Mouse (Mus musculus) heart, postnatal 4 days (tissue): ENCODE measurements at regions not wholly inside any gene's neighbourhood (a gene's known extent, or its start where the extent isn't known, plus 50 kb on each side); places are given as distances from the start of the nearest gene placed in this dataset.
A peak's percentile ranks its signal among the peaks of the same experiment; 100 is the strongest.

ENCODE experiments used
- DNase-seq: peaks from one replicate; pipeline ENCODE4 v3.0.0; 2021

DNA sequence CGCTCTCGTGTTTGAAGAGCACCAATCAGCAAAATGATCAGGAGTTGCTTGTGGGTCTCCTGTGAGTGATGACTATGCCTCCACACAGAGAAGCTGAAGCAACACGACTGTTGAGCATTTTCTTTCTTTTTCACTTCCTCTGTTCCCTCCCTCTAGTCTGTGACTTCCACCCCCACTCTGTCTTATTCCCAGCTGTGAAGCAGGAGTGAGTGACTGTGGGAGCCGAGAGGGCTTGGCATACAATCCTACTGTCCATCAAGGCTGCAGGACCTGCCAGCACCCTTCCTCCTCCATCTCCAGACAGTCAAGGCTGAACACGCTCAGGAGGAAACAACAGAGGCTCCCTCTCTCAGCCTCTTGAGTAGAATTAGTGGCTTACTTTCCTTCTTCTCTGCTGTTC lies 401.3 kb downstream of the Plcl1 start:
- DNase-seq = no peak

DNA sequence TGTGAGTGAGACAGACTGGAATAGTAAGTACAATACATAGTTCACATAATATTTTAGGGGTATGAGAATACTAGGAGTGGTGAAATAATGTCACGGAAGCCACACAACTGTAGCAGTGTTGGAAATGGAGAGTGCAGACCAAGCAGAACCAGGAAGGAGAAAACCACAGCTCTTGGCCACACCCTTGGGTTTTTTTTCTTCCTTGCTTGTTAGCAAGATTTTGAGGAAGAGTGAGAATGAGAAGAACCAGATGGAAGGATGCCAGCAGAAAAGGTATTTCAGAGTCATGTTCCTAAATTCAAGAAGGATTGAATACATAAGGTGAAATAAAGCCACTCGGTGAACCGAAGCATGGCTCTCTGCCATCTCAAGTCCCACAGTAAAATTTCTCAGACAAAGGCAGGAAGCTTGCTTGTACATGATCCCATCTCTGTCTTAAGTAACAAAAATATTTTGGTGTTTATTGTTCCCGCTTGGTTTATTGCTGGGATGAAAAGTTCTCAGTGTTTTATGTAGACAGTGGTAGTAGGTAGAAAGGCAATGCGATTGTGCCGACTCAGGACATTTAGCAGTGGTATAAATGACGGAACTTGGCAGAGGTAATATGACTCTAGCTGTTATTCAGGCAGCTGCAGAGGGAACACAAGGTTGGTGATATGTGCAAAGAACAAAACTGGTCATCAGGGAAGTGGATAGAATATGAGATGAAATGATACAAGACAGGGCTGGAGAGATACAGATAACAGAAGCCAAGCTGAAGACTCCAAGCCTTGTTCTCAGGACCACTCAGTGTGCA lies 403.2 kb downstream of the Plcl1 start:
- no peak for DNase-seq

DNA sequence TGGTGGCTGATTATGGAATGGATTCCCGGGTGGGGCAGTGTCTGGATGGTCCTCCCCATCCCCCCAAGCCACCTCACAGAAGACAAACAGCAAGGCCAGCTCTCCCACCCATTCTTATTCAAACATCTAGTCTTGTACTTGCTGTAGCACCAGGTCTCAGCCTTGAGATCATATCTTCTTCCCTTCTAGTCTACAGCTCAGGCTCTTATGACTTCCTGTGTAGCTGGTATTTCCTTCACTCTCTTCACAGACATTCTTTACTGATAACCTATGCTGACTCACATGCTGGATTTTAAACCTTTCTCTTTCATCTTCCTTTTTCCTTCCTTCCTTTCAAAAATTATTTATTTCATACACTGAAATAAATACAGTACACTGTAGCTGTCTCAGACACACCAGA lies 406.8 kb downstream of the Plcl1 start:
- DNase-seq = no peak

DNA sequence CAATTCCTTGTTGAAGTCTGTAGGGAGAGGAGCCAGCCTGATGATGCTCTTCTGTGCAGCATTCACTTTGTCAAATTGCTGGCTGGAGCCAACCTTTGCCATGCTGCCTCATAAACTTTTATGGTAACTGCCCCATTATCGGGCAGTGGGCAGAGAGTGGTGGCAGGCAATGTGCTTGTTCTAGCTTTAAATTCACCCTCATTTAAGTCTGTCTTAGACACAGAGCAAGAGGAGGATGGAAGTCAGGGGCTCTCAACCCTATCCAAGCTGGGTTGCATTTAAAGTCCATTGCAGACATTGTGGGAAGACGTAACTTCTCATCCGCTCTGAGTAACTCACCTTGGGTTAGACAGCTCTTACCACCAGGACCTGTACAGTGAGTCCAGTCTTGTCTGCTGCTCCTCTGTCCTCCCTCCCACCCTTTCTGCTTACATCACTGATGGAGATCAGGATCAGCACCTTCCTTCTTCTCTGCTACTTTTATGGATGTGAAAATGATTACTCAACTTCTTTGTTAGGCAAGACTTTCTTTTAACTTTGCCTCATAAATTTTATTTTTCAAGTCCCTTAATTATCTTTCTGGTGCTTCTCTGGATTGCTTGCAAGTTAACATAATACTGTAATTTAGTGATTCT lies 415.3 kb downstream of the Plcl1 start:
- DNase-seq = no peak

DNA sequence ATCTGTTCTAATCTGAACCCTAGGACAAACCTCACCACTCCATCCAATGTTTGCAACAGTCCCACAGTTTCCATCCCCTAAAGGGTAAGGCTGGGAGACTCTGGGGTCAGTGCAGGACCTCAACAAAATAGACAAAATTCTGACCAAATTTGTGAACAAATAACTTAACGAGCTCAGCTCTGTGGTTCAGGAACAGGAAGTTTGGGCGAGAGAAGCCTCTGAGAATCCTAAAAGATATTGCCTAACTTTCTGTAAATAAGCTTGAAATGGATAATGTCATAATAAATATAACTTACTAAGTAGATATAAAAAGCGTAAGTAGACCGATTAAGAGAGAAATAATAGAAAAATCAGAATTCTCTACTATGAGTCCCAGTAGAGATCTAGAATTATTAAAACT lies 416.9 kb downstream of the Plcl1 start:
- no peak for DNase-seq

DNA sequence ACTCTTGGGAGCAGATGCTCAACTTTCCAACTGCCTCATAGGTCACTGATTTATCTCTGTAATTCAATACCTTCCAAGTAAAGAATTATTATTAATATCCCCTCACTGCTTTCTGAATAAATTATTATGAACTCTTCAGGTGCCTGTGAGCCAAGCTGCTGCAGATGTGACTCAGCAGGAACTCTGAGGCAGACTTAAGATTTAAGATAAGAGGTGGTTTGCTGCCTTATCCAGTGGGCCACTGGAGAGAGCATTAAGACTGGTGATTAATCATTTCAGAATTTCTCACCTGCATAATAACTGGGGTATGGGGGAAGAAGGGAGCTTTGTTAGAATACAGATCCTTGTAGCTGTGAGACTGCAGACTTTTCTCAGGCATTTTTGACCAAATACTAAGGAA lies 421.5 kb downstream of the Plcl1 start:
- DNase-seq = no peak

DNA sequence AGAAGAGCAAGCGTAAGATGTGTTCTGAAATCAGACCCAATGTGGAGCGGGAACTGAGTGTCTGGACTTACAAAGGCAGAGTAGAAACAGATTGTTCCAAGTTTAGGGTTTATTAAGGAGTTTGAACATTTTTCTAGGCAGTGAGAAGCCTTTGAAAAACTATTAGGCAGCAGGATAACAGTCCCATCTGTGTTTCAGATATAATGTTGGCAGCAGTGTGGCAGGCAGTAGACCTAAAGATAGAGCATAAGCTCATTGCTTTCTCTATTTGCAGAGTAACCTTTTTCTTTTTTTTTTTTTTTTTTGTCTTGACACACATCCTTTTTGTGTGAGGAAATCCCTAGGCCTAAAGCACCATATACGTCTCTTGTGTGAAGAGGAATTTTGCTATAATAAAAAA lies 429.6 kb downstream of the Plcl1 start:
- DNase-seq = no peak

DNA sequence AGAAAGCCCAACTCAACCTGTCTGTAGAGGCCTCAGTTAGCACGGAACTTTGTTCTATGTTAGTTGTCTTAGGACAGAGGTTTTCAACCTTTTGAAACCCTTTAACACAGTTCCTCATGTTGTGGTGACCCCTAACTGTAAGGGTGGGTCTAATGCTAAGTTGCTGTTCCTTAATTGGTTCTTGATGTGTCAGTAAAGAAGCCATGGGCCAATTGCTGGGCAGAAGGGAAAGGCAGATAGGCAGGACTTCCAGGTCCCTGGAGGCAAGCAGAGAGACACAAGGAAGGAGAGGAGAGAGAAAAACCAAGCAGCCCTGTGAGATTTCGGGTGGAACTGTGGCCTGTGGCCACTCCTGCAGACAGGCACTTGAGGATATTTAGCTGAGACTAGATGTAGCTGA lies 431.0 kb downstream of the Plcl1 start:
- DNase-seq = no peak

DNA sequence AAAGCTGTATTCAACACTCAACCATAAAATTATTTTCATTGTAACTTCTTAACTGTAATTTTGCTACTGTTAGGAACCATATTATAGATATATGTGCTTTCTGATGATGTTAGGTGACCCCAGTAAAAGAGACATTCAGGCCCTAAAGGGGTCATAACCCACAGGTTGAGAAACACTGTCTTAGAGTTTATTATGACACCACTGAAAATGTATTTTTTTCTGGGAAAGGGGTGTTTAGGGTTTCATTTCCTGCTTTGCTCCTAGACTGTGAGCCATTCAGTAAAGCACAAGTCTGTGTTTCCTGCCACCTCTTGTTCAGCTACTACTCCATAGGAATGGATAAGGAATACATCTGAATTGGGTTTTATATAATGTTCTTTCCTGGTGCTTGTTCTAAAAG lies 431.6 kb downstream of the Plcl1 start:
- DNase-seq = no peak

DNA sequence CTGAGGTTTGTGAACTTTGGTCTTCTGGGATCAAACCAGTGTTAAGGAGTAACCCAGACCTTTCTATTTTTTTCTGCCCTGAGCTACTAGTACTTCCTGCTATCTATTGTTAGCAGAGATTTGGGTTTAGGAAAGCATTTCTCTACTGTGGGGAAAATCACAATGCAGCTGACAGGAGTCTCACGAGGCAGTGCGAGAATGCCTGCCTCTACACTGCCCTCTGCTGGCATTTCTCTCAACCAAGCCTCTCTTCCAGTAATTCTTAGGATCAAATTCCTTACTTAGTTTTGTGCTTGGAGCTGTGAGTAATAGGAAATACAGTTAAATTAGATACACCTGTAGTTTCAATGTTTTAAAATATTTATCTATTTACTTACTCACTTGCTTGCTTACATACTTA lies 432.4 kb downstream of the Plcl1 start:
- DNase-seq = peak; percentile 76

DNA sequence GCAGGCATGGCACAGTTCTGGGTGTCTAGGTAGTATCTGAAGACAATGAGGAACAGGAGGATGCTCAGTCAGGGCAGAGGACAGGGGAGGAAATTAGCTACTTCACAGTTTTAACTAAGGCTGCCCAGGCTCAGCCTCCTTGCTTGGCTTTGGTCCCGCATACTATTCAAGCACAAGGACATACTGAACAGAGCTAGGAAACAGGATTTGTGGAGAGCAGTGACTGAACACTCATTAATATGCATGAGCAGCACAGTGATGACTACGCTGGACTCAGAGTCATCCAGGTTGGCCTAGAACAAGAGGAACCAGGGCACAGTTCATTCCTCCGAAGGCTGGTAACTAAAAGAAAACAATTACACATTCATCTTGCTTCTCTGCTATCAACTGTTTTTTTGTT lies 443.1 kb downstream of the Plcl1 start:
- no peak for DNase-seq

DNA sequence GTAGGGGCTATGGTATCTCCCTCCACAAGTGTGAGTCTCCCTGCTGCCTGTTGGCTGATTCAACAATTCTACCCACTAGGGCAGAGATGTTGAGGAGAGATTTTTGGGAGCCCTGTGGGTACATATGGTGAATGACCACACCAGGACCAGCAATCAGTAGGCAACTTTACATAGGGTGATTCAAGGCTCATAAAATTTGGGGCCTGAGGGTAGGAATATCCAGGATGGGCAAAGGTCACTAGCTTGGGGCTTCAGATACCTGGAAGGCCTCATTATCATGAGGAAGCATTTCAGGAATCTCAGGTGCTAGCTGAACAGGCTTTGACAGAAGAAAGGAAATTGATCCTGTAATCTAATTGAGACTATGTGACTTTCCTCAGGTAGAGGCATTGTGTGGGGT lies 446.6 kb downstream of the Plcl1 start:
- no peak for DNase-seq

DNA sequence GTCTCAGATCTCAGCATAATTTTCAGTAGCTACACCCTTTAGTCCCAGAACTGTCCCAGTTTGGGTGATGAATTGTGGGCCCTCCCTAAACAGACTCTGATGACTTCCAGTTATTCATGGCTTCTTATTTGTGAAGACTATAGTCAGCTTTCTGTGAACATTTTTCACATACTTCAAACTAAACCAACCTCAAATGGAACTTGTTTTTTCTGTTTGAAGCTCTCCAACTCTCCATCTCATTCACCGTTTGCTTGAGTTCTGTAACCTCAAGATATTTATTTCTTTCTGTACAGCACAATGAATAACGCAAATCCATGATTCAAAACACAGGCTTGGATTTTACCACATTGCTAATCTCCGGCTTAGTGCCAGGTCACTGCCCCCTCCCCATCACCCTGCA lies 453.4 kb downstream of the Plcl1 start:
- DNase-seq = no peak

DNA sequence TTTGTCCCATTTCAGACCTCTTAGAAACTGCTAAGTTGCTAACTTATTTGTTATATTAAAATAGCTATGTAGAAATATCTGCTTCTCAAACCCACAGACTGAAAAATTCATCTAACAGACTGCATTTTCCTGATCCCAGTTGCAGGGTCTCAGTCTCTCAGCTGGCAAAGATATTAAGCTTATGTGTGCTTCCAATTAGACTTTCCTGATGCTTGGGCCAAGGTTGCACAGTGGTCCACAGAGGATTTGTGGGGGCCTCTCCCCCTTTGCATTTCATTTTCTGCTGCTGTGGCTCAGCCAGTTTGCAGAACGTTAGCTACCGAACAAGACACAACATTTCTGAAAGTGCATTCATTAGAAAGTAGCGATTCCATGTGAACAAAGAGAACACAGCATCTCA lies 457.4 kb downstream of the Plcl1 start:
- no peak for DNase-seq

DNA sequence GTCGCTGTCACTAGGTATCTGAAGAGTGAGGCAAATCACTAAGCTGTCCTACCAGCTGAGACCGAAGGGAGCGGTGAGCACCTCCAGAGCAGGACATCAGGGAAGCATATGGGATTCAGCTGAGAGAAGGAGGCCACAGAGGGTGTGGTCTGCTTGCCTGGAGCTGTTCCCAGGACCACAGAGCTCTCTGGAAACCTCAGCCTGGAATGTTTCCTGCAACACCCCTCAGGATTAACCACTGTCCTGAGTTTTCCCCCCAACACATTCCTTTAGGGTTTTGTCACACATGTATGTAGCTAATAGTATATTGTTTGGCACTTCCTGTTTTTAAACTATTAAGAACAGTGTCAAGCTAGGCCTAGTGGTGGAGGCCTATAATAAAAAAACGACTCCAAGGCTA lies 459.6 kb downstream of the Plcl1 start:
- peak; percentile 21 for DNase-seq

DNA sequence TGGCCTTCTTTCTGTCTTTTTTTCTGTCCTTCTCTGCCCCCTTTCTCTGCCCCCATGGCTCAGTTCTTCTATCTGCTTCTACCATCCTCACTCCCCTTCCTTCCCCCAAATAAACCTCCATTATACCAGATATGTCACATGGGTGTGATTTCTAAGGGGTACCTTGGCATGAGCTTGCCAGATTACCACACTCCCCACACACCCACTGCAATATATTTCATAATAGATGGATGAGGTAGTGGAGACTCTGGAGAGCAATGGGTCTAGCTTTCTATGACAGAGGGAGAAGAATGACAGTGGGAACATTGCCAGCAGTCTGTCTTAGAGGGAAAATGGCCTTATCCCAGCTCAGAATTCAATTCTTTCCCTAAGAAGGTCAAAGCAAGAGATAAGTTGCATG lies 461.0 kb downstream of the Plcl1 start:
- no peak for DNase-seq

DNA sequence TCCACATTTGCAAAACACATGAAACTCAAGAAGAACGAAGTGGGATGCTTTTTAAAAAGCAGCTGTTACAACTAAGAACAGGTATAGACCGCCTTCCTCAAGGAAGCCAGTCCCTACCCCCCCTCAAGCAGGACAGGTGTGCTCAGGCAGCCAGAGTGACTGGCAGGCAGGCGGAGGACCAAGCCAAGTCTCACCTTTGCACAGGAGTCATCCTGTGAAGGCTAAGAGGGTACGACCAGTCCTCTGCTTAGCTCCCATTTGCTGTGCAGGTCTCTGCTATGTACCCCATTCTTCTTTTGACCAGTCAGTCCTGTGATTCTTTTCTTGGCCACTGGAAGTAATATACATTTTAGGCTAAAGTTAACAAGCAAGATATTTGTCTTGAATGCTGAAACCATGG lies 467.9 kb downstream of the Plcl1 start:
- no peak for DNase-seq

DNA sequence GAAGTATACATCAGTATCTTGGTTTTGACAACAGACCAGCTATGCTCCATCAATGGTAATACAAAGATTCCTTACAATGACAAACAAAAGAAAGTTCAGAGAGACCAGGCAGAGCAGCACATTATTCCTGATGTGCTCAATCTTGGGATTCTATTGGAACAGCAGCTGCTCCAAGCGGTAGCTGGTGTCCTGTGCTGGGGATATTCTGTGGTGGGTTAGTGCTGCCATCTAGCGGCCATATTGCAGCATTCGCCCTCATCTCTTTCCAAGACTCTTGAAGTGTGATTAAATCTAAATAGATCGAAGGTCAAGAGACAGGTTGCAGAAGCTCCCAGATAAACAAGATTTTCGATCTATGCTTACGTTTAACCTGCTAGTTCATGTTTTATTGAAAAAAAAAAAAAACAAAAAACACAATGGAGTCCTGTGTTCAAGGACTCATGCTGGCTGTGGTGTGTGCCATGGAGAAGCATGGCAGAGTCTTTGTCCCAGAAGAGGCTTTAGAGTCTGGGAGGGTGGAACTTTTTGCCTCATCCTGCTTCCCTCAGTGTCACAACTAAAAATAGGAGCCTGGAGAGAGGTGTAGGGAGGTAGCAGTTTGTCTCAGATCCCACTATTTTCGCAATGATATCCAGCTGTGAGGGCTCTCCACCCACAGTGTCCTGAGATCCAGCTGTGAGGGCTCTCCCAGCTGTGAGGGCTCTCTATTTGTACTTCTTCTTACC lies 468.6 kb downstream of the Plcl1 start:
- DNase-seq = peak; percentile 78

DNA sequence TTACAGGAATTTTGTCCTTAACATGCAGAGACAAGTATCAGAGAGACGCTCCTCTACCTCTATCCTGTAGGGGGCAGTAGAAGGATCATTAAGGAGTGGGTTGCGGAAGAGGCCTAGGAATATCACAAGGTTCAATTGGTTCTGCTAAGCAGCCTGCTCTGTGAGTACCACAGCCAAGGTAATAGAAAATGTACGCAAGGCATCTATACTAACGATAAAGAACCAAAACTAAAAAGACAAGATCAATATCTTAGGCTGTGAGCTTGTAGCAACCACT lies 469.1 kb downstream of the Plcl1 start:
- DNase-seq = no peak

DNA sequence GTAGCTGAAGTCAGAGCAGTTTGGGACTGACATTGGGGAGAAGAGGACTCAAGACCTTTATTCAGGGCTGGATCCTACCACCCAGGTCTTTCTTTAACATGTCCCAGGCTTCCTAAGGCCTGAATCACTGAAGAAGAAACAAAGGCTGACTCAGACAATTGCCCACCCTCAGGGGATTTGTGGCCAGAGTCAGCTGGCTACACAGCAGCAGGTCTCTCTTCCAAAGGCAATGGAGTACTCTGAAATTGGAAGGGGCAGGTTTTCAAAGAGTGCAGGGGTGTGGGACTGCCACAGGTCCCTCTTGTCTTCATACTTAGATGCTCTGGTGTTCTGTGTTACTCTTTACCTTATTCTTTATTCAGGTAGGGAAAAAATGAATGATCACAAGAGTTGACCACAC lies 478.9 kb downstream of the Plcl1 start:
- DNase-seq = no peak

DNA sequence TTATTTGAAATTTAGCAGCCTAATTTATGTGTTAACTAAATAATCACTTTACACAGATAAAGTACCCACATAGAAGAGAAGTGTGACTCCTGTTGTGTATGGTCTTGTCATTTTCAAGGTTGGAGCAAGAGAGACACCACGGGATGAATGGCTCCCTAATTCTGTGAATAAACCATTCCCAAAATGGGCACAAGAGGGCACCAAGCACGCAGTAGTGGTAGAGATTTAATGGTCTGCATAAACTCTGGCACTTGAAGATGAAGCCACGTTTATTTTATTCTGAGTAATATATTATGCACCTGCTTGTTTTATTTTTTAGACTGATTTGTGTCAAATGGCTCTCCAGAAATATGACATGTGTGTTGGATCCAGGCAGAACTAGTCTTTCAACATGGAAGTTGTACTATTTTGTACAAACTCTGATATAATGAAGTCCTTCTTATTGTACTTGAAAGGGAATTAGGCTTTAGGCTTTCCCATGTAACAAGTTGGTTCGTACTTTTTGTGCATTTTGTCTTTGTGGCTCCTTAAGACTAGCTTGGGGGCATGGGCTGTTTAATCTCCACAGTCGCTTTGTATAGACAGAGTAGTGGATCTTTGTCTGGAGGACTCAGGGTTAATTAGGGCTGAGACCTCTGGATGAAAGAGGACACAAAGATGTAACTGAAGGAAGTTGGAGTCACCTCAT lies 480.8 kb downstream of the Plcl1 start:
- peak; percentile 74 for DNase-seq

DNA sequence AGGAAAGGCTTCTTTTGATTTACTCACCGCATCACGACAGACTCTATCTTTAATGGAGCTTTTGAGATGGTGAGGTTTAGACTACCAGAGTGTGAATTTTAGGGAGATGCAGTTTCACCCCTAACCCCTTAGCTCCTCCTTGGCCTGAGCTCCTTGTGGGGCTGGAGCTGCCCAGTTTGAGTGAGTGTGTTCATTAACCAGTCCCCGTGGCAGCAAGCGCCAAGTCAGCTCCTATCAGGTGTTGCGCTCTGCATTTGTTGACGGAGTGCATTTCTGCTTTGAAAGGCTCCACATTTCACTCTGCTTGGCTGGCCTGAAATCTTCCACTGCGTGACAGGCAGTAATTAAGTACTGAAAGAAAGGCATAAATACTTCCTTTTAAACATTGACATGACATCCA lies 481.7 kb downstream of the Plcl1 start:
- DNase-seq = peak; percentile 9

DNA sequence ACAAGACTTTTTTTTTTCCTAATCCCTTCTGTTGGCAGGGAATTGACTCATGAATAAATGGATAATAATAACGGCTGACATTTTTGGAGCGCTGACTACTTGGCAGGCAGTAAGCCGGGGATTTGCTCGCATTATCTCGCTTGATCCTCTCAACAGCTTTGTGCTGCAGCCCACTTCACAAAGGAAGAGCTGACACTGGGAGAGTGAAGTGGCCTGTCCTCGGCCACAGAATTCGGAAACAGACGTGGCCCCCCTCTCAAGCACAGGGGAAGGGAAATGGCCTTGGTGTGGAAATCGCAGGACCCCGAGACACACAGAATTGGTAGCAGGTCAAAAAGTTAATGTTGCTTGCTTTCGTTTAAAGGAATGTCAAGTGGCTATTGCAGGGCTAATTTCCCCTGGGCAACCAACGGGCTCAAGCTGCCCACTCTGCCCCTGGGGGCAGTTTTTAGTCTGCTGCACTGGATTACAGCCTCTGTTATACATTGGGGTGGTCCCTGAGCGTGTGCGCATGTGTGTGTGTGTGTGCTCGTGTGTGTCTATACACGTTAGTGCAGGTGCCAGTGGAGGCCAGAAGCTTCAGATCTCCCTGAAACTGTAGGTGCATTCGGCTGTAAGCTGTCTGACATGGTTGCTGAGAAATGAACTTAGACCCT lies 483.1 kb downstream of the Plcl1 start:
- peak; percentile 32 for DNase-seq
